Mouse (Mus musculus): Measurements from ENCODE around the gene Nfkbil1.

Gene Nfkbil1

GRCm38 (mm10) chr17:35254241-35255098 lies 18.9 kb upstream of the Nfkbil1 start:
- peak; percentile 66 for DNase-seq (ENCODE audit: low read depth, low spot score)

GRCm38 (mm10) chr17:35253293-35254093 lies 17.9 kb upstream of the Nfkbil1 start:
- no peak for DNase-seq (ENCODE audit: low read depth, low spot score)

GRCm38 (mm10) chr17:35252619-35253292 lies 17.2 kb upstream of the Nfkbil1 start:
- no peak for DNase-seq (ENCODE audit: low read depth, low spot score)

- no peak for DNase-seq (ENCODE audit: low read depth, low spot score)
These were observed 16.4 kb upstream of the Nfkbil1 start for GRCm38 (mm10) chr17:35251981-35252380.

- no peak for DNase-seq (ENCODE audit: low read depth, low spot score)
These were observed 15.6 kb upstream of the Nfkbil1 start for GRCm38 (mm10) chr17:35251162-35251719.

- no peak for DNase-seq (ENCODE audit: low read depth, low spot score)
These were observed 14.9 kb upstream of the Nfkbil1 start for GRCm38 (mm10) chr17:35250348-35251120.

GRCm38 (mm10) chr17:35249451-35250197 lies 14.0 kb upstream of the Nfkbil1 start:
- DNase-seq (ENCODE audit: low read depth, low spot score), result no peak

- DNase-seq (ENCODE audit: low read depth, low spot score), result no peak
These were observed 13.4 kb upstream of the Nfkbil1 start for GRCm38 (mm10) chr17:35248986-35249385.

- DNase-seq (ENCODE audit: low read depth, low spot score), result no peak
These were observed 11.6 kb upstream of the Nfkbil1 start for GRCm38 (mm10) chr17:35247144-35247543.

- no peak for DNase-seq (ENCODE audit: low read depth, low spot score)
These were observed 10.4 kb upstream of the Nfkbil1 start for GRCm38 (mm10) chr17:35245731-35246623.

- DNase-seq (ENCODE audit: low read depth, low spot score), result no peak
These were observed 9.4 kb upstream of the Nfkbil1 start for GRCm38 (mm10) chr17:35244999-35245398.

GRCm38 (mm10) chr17:35243086-35243485 lies 7.5 kb upstream of the Nfkbil1 start:
- no peak for DNase-seq (ENCODE audit: low read depth, low spot score)

- DNase-seq (ENCODE audit: low read depth, low spot score), result peak; percentile 89
These were observed 6.7 kb upstream of the Nfkbil1 start for GRCm38 (mm10) chr17:35242015-35242941.

GRCm38 (mm10) chr17:35241305-35242014 lies 5.9 kb upstream of the Nfkbil1 start, which contains the start of gene Ddx39b:
Gene Ddx39b, plus strand, starts transcription at chr17:35241746.
- peak; percentile 96 for DNase-seq (ENCODE audit: low read depth, low spot score)

- no peak for DNase-seq (ENCODE audit: low read depth, low spot score)
These were observed 5.1 kb upstream of the Nfkbil1 start for GRCm38 (mm10) chr17:35240384-35241304.

GRCm38 (mm10) chr17:35239700-35240099 lies 4.1 kb upstream of the Nfkbil1 start:
- no peak for DNase-seq (ENCODE audit: low read depth, low spot score)
